Mouse (Mus musculus): ENCODE data around the gene Cd84.

GRCm38 (mm10) chr1:171886989-171887388 is 47.5 kb downstream of the Cd84 start:
- TF ChIP-seq TAL1 (IDR thresholded peaks at IDR 0.05; ENCODE audit: low read length) (no peak), GATA1 (IDR thresholded peaks at IDR 0.05; ENCODE audit: low read length) (no peak)
